Mouse (Mus musculus) MEL (cell line): ENCODE measurements around the gene Pgpep1l. TPM values are rescaled to one million over a fixed set of nuclear protein-coding genes. Genes with fewer than 3 reads are reported as not detected.

Experiments
- DNase-seq: peaks from one replicate; pipeline ENCODE4 v3.0.0; 2011; ENCODE audit warnings: low read depth, low spot score
- H3K27ac ChIP-seq: 2 replicates; pipeline ENCODE4 v1.5.1; 2012; ENCODE audit warnings: low read depth, mild to moderate bottlenecking, control low read depth, low read length, moderate library complexity; ENCODE audit not compliant: control insufficient read depth
- H3K27me3 ChIP-seq, 2 experiments: fragments of 150-350 bp in 1 of 2; sonication (generic) in 1 of 2; 2 replicates each; pipeline ENCODE4 v1.6.1; 2012; ENCODE audit warnings: low read length in 2 of 2, mild to moderate bottlenecking in 2 of 2, improper control_type of control experiment in 1 of 2, moderate library complexity in 1 of 2; ENCODE audit not compliant: insufficient read depth in 2 of 2, control insufficient read depth in 1 of 2
- H3K36me3 ChIP-seq, 2 experiments: 2 replicates each; pipeline ENCODE4 v1.6.1; 2012 to 2014; ENCODE audit warnings: low read length in 2 of 2, improper control_type of control experiment in 1 of 2, inconsistent platforms in 1 of 2, mild to moderate bottlenecking in 1 of 2; ENCODE audit not compliant: insufficient read depth in 2 of 2, control insufficient read depth in 1 of 2
- H3K4me1 ChIP-seq, 2 experiments: fragments of 150-350 bp in 1 of 2; sonication (generic) in 1 of 2; 2 replicates each; pipeline ENCODE4 v1.6.1; 2012; ENCODE audit warnings: low read length in 2 of 2, improper control_type of control experiment in 1 of 2, mild to moderate bottlenecking in 1 of 2; ENCODE audit not compliant: insufficient read depth in 2 of 2, control insufficient read depth in 1 of 2
- H3K4me3 ChIP-seq, 2 experiments: fragments of 150-350 bp in 1 of 2; sonication (generic) in 1 of 2; 2 replicates each; pipeline ENCODE4 v1.5.1; 2012; ENCODE audit warnings: low read depth in 2 of 2, low read length in 2 of 2, mild to moderate bottlenecking in 2 of 2, moderate library complexity in 2 of 2, control low read depth in 1 of 2, improper control_type of control experiment in 1 of 2; ENCODE audit not compliant: control insufficient read depth in 1 of 2, insufficient read depth in 1 of 2
- H3K79me2 ChIP-seq: 2 replicates; pipeline ENCODE4 v1.6.1; 2012; ENCODE audit warnings: mild to moderate bottlenecking, low read length, moderate library complexity; ENCODE audit not compliant: control insufficient read depth, poor library complexity, insufficient read depth
- H3K9ac ChIP-seq: 2 replicates; pipeline ENCODE4 v1.6.1; 2012; ENCODE audit warnings: low read depth, mild to moderate bottlenecking, control low read depth, low read length, moderate library complexity; ENCODE audit not compliant: control insufficient read depth, poor library complexity, severe bottlenecking
- H3K9me3 ChIP-seq: fragments of 150-350 bp; sonication (generic); replicated peaks from 2 replicates; pipeline ENCODE4 v1.6.1; 2012; ENCODE audit warnings: mild to moderate bottlenecking, low read length, improper control_type of control experiment, moderate library complexity; ENCODE audit not compliant: insufficient read depth
- CHD1 ChIP-seq: IDR thresholded peaks from 2 replicates; pipeline ENCODE4 v1.6.1; 2012; ENCODE audit warnings: low read depth, mild to moderate bottlenecking, inconsistent platforms, low read length, improper control_type of control experiment
- CHD2 ChIP-seq: IDR thresholded peaks from 2 replicates; pipeline ENCODE4 v1.6.1; 2011; ENCODE audit warnings: low read length, improper control_type of control experiment
- CTCF ChIP-seq, 3 experiments: IDR thresholded peaks in 2 of 3; conservative IDR thresholded peaks in 1 of 3; 2 replicates each; pipeline ENCODE4 v1.5.1; 2011 to 2012; ENCODE audit warnings: low read length in 3 of 3, low read depth in 2 of 3, mild to moderate bottlenecking in 2 of 3, improper control_type of control experiment in 1 of 3, inconsistent platforms in 1 of 3, mixed read lengths in 1 of 3, moderate library complexity in 1 of 3; ENCODE audit not compliant: control insufficient read depth in 1 of 3, insufficient read depth in 1 of 3, poor library complexity in 1 of 3, severe bottlenecking in 1 of 3
- E2F4 ChIP-seq: IDR thresholded peaks from 2 replicates; pipeline ENCODE4 v1.6.1; 2011; ENCODE audit warnings: low read depth, low read length, improper control_type of control experiment, borderline replicate concordance
- EP300 ChIP-seq, 2 experiments: IDR thresholded peaks; 2 replicates each; pipeline ENCODE4 v1.6.1; 2011; ENCODE audit warnings: improper control_type of control experiment in 2 of 2, low read length in 2 of 2, low read depth in 1 of 2, mild to moderate bottlenecking in 1 of 2
- ETS1 ChIP-seq: IDR thresholded peaks from 2 replicates; pipeline ENCODE4 v1.6.1; 2012; ENCODE audit warnings: low read depth, mild to moderate bottlenecking, inconsistent platforms, low read length, improper control_type of control experiment, moderate library complexity
- GABPA ChIP-seq: IDR thresholded peaks from 2 replicates; pipeline ENCODE4 v1.6.1; 2012; ENCODE audit warnings: low read depth, mild to moderate bottlenecking, inconsistent platforms, low read length, improper control_type of control experiment, moderate library complexity
- GATA1 ChIP-seq: IDR thresholded peaks from 2 replicates; pipeline ENCODE4 v1.6.1; 2011; ENCODE audit warnings: low read depth, low read length, improper control_type of control experiment
- JUND ChIP-seq: IDR thresholded peaks from 2 replicates; pipeline ENCODE4 v1.6.1; 2011; ENCODE audit warnings: low read depth, mild to moderate bottlenecking, improper control_type of control experiment, low read length
- KAT2A ChIP-seq: conservative IDR thresholded peaks from 2 replicates; pipeline ENCODE4 v1.6.1; 2012; ENCODE audit warnings: low read depth, low read length, improper control_type of control experiment, inconsistent platforms
- MEF2A ChIP-seq: IDR thresholded peaks from 2 replicates; pipeline ENCODE4 v1.6.1; 2014; ENCODE audit warnings: low read depth, mild to moderate bottlenecking, inconsistent platforms, low read length, improper control_type of control experiment; ENCODE audit not compliant: poor library complexity, insufficient replicate concordance, severe bottlenecking; ENCODE audit errors: extremely low read depth
- MYB ChIP-seq: IDR thresholded peaks from 2 replicates; pipeline ENCODE4 v1.6.1; 2011; ENCODE audit warnings: mild to moderate bottlenecking, low read depth, low read length, improper control_type of control experiment
- MYC ChIP-seq: IDR thresholded peaks from 2 replicates; pipeline ENCODE4 v1.6.1; 2011; ENCODE audit warnings: low read depth, mild to moderate bottlenecking, low read length, improper control_type of control experiment, moderate library complexity
- NELFE ChIP-seq: IDR thresholded peaks from 2 replicates; pipeline ENCODE4 v1.6.1; 2011; ENCODE audit warnings: low read depth, low read length, improper control_type of control experiment
- NRF1 ChIP-seq: IDR thresholded peaks from 2 replicates; pipeline ENCODE4 v1.6.1; 2014; ENCODE audit warnings: low read depth, mild to moderate bottlenecking, inconsistent platforms, low read length, improper control_type of control experiment, moderate library complexity; ENCODE audit not compliant: poor library complexity, insufficient read depth, severe bottlenecking
- POLR2A ChIP-seq, 2 experiments: IDR thresholded peaks; 2 replicates each; pipeline ENCODE4 v1.6.1; 2011 to 2012; ENCODE audit warnings: low read length in 2 of 2, mild to moderate bottlenecking in 2 of 2, control low read depth in 1 of 2, improper control_type of control experiment in 1 of 2, low read depth in 1 of 2, moderate library complexity in 1 of 2; ENCODE audit not compliant: control insufficient read depth in 1 of 2, insufficient read depth in 1 of 2, poor library complexity in 1 of 2
- POLR2AphosphoS5 ChIP-seq: IDR thresholded peaks from 2 replicates; pipeline ENCODE4 v1.6.1; 2012; ENCODE audit warnings: low read depth, borderline replicate concordance, mild to moderate bottlenecking, inconsistent platforms, low read length, moderate library complexity, mixed read lengths
- RAD21 ChIP-seq: IDR thresholded peaks from 2 replicates; pipeline ENCODE4 v1.6.1; 2011; ENCODE audit warnings: mild to moderate bottlenecking, low read depth, low read length, improper control_type of control experiment
- RCOR1 ChIP-seq: IDR thresholded peaks from 2 replicates; pipeline ENCODE4 v1.6.1; 2012; ENCODE audit warnings: low read depth, mild to moderate bottlenecking, inconsistent platforms, low read length, improper control_type of control experiment
- SIN3A ChIP-seq: IDR thresholded peaks from 2 replicates; pipeline ENCODE4 v1.6.1; 2012; ENCODE audit warnings: low read length, improper control_type of control experiment, inconsistent platforms
- SMC3 ChIP-seq: IDR thresholded peaks from 2 replicates; pipeline ENCODE4 v1.6.1; 2011; ENCODE audit warnings: low read depth, low read length, improper control_type of control experiment
- TBP ChIP-seq: IDR thresholded peaks from 2 replicates; pipeline ENCODE4 v1.8.0; 2011; ENCODE audit warnings: low read depth, low read length, improper control_type of control experiment
- polyA plus RNA-seq, 2 experiments: library from polyadenylated mRNA; stranded (reverse) in 1 of 2; unstranded in 1 of 2; fragments of >175 nt in 1 of 2; fragments of >200 nt in 1 of 2; gene quantifications; 2 replicates each; pipeline versions ENCODE4 v1.2.1 to v1.2.4; 2012; ENCODE audit warnings: low replicate concordance in 2 of 2, low read depth in 1 of 2; ENCODE audit not compliant: insufficient read length in 2 of 2, insufficient read depth in 1 of 2, missing spikeins in 1 of 2
- total RNA-seq: library from RNA; depleted of rRNA; stranded (reverse); fragments of 300-350 nt; gene quantifications from 2 replicates; pipeline ENCODE4 v1.2.3, GENCODE M21; 2012

Pgpep1l gene
- total and polyA plus RNA-seq, 3 experiments, result not detected

DNA sequence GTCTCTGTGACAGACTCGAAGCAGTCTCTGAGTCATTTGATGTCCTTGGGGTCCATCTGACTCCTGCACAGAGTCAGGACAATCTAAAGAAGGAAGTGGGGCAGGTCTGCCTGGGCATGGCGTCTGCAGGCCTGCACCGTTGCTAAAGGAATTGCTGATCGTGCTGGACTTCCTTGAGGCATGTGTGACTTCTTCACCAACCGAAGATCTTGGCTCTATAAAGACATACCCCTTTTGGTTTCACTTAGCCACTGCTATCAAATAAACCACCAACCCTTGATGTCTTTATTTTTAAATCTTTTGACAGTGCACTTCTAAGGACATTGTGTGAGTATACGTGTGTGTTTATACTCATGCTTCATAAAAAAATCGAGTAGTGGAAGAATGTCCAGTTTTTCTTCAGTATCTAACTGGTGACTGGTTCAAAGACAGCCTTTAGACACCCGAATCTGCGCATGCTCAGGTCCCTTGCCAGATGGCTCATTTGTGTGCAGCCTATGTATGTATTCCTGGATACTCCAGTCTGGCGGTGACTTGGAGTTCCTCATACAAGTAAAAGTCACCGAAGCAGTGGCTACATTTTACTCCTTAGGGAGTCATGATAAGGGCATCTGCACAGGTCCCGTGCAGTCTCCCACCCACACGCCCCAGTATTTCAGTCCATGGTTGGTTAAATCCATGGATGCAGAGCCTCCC is 34.5 kb upstream of the Pgpep1l start:
- TF ChIP-seq MYC (no peak), E2F4 (no peak), CHD2 (no peak), CTCF (IDR thresholded peaks at IDR 0.05 in 2 of 3, conservative IDR thresholded peaks at IDR 0.05 in 1 of 3; ENCODE audit: control insufficient read depth in 1 of 3, insufficient read depth in 1 of 3, low read depth in 2 of 3, low read length in 3 of 3, poor library complexity in 1 of 3, severe bottlenecking in 1 of 3) (no peak), JUND (no peak), RAD21 (no peak), POLR2A (IDR thresholded peaks at IDR 0.05; ENCODE audit: control insufficient read depth in 1 of 2, insufficient read depth in 1 of 2, low read depth in 1 of 2, low read length in 2 of 2, poor library complexity in 1 of 2) (no peak), CHD1 (no peak), EP300 (IDR thresholded peaks at IDR 0.05; ENCODE audit: low read depth in 1 of 2, low read length in 2 of 2) (no peak), RCOR1 (no peak), SIN3A (no peak), NRF1 (no peak), KAT2A (no peak), SMC3 (no peak), GABPA (no peak), POLR2AphosphoS5 (no peak)
- TF ChIP-seq, all 39 proteins: peak for 0
- Histone ChIP-seq H3K9me3 (no peaks in the 10 kb centered on the region), H3K27me3 (no peaks in the 10 kb centered on the region), H3K79me2 (no peaks in the 10 kb centered on the region), H3K27ac (no peak overlapping the region), H3K4me3 (no peak overlapping the region), H3K4me1 (peaks cover 0 to 8% of the 10 kb centered on the region in 2 experiments; a peak in 1 of 4 replicates), H3K9ac (no peak overlapping the region), H3K36me3 (peaks cover 0 to 6% of the 10 kb centered on the region in 2 experiments; a peak in 2 of 4 replicates)
- no peak for DNase-seq

DNA sequence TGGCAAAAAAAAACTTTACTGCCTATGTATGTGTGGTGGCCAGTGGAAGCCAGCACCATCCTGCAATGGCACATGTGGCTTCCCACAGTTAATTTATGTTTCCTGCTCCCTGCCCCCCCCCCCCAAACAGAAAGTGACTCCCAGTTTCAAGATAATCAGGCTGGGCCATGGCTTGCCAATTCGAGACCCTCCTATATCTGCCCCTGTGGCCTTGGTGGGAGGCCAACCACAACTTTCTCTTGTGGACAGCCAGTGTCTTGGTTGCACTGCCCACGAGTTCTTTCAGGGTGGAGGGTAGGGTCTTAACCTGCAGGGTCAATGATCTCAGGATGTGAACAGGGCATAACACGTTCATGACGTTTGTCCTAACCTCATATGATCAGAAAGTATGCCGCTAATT is 32.5 kb upstream of the Pgpep1l start:
- H3K9me3 ChIP-seq, result no peaks in the 10 kb centered on the region
- H3K36me3 ChIP-seq, result no peaks in the 10 kb centered on the region; a peak in 1 of 4 replicates
- H3K4me1 ChIP-seq, result peaks cover 0 to under 1% of the 10 kb centered on the region in 2 experiments; a peak in 1 of 4 replicates
- H3K27ac ChIP-seq, result no peak overlapping the region
- no peaks in the 10 kb centered on the region; a peak in 1 of 4 replicates for H3K27me3 ChIP-seq
- TF ChIP-seq NELFE (no peak), NRF1 (no peak), SMC3 (no peak), GABPA (no peak), GATA1 (no peak), MEF2A (no peak), ETS1 (no peak), TBP (no peak), MYB (no peak)
- TF ChIP-seq, all 39 proteins: peak for 0
- no peak overlapping the region for H3K9ac ChIP-seq
- H3K79me2 ChIP-seq, result no peaks in the 10 kb centered on the region
- H3K4me3 ChIP-seq, result no peak overlapping the region
- no peak for DNase-seq
